Mouse (Mus musculus): ENCODE measurements around the gene Usp10.

Gene Usp10

GRCm38 (mm10) chr8:119915298-119915697, 5.1 kb downstream of the Usp10 start:
- no peak for DNase-seq (ENCODE audit: low read depth, low spot score)

- DNase-seq (ENCODE audit: low read depth, low spot score), result no peak
These were observed 6.2 kb downstream of the Usp10 start for GRCm38 (mm10) chr8:119916237-119916892.

GRCm38 (mm10) chr8:119917415-119917814, 7.3 kb downstream of the Usp10 start:
- DNase-seq (ENCODE audit: low read depth, low spot score), result no peak

- no peak for DNase-seq (ENCODE audit: low read depth, low spot score)
These were observed 8.0 kb downstream of the Usp10 start for GRCm38 (mm10) chr8:119918155-119918567.

GRCm38 (mm10) chr8:119923259-119923658, 13.1 kb downstream of the Usp10 start:
- no peak for DNase-seq (ENCODE audit: low read depth, low spot score)

GRCm38 (mm10) chr8:119925428-119925827, 15.3 kb downstream of the Usp10 start:
- DNase-seq (ENCODE audit: low read depth, low spot score), result no peak

- DNase-seq (ENCODE audit: low read depth, low spot score), result peak; percentile 71
These were observed 16.3 kb downstream of the Usp10 start for GRCm38 (mm10) chr8:119926474-119926873.

- DNase-seq (ENCODE audit: low read depth, low spot score), result peak; percentile 41
These were observed 17.4 kb downstream of the Usp10 start for GRCm38 (mm10) chr8:119927422-119928092.

- DNase-seq (ENCODE audit: low read depth, low spot score), result no peak
These were observed 21.2 kb downstream of the Usp10 start for GRCm38 (mm10) chr8:119931317-119931716.

- DNase-seq (ENCODE audit: low read depth, low spot score), result no peak
These were observed 23.5 kb downstream of the Usp10 start for GRCm38 (mm10) chr8:119933681-119934080.

- no peak for DNase-seq (ENCODE audit: low read depth, low spot score)
These were observed 25.4 kb downstream of the Usp10 start for GRCm38 (mm10) chr8:119935541-119935940.

GRCm38 (mm10) chr8:119938481-119938880, 28.3 kb downstream of the Usp10 start:
- no peak for DNase-seq (ENCODE audit: low read depth, low spot score)

GRCm38 (mm10) chr8:119939336-119939735, 29.2 kb downstream of the Usp10 start:
- DNase-seq (ENCODE audit: low read depth, low spot score), result no peak

- no peak for DNase-seq (ENCODE audit: low read depth, low spot score)
These were observed 31.3 kb downstream of the Usp10 start for GRCm38 (mm10) chr8:119941471-119941870.

GRCm38 (mm10) chr8:119943616-119944015, 33.5 kb downstream of the Usp10 start:
- DNase-seq (ENCODE audit: low read depth, low spot score), result no peak

GRCm38 (mm10) chr8:119944096-119944811, 34.1 kb downstream of the Usp10 start:
- peak; percentile 67 for DNase-seq (ENCODE audit: low read depth, low spot score)

- peak; percentile 53 for DNase-seq (ENCODE audit: low read depth, low spot score)
These were observed 36.2 kb downstream of the Usp10 start for GRCm38 (mm10) chr8:119946326-119946865.

GRCm38 (mm10) chr8:119947653-119948052, 37.5 kb downstream of the Usp10 start:
- peak; percentile 93 for DNase-seq (ENCODE audit: low read depth, low spot score)

GRCm38 (mm10) chr8:119948340-119948739, 38.2 kb downstream of the Usp10 start:
- no peak for DNase-seq (ENCODE audit: low read depth, low spot score)

- DNase-seq (ENCODE audit: low read depth, low spot score), result no peak
These were observed 42.1 kb downstream of the Usp10 start for GRCm38 (mm10) chr8:119952282-119952681.

- no peak for DNase-seq (ENCODE audit: low read depth, low spot score)
These were observed 42.6 kb downstream of the Usp10 start for GRCm38 (mm10) chr8:119952747-119953146.

GRCm38 (mm10) chr8:119955333-119955732, 45.2 kb downstream of the Usp10 start:
- DNase-seq (ENCODE audit: low read depth, low spot score), result no peak
